Mouse (Mus musculus): ENCODE measurements around the gene Fgr.

Fgr gene

GRCm38 (mm10) chr4:133050837-133051549 is 77.1 kb downstream of the Fgr start:
- no peak for DNase-seq (ENCODE audit: low spot score)

DNA sequence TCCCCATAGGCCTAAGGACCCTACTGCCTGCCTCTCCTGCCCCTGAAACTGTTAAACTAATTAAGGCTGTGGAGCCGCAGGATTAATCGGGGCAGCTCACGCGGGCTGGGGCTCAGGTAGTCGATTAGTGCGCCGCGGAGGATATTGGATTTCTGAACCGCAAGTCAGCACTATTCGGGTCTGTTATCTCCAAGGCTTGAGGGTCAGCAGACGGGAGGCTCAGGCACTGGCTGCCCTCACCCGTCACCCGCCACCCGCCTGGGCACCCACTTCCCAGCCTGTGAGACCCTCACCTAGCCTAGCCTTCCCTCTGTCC is 77.6 kb downstream of the Fgr start:
- DNase-seq (ENCODE audit: low spot score), result no peak
